In genomic region chr9:104148969-104149368, GRCm38 (mm10) we compare ENCODE assay signal across 24 mouse cellular contexts. TPM values are rescaled to one million over a fixed set of nuclear protein-coding genes. Genes with fewer than 3 reads are reported as not detected.
"Had no signal": no experiment of that assay in that cellular context is flagged by ENCODE, and none has a peak within 500 bp of the region (broad histone marks: within the 10 kb centered on the region; RNA-seq: fewer than 3 reads in every experiment).

No protein-coding gene starts in this region.

- H3K4me3 ChIP-seq: gastrocnemius, adult 2 months; heart, embryonic 12.5 days; hindbrain, embryonic 13.5 days; hindbrain, embryonic 15.5 days; intestine, embryonic 15.5 days; layer of hippocampus, adult 2 months; left cerebral cortex, adult 2 months; limb, embryonic 13.5 days; limb, embryonic 15.5 days; liver, embryonic 12.5 days had no signal

- H3K4me1 ChIP-seq: hindbrain, embryonic 13.5 days; hindbrain, embryonic 15.5 days; intestine, embryonic 15.5 days; limb, embryonic 13.5 days; limb, embryonic 15.5 days; liver, embryonic 12.5 days had no signal

- H3K9ac ChIP-seq: heart, embryonic 12.5 days; hindbrain, embryonic 13.5 days; hindbrain, embryonic 15.5 days; intestine, embryonic 15.5 days; limb, embryonic 13.5 days; limb, embryonic 15.5 days; liver, embryonic 12.5 days; liver, embryonic 14.5 days had no signal

- H3K27ac ChIP-seq: gastrocnemius, adult 2 months; hindbrain, embryonic 13.5 days; hindbrain, embryonic 15.5 days; intestine, embryonic 15.5 days; layer of hippocampus, adult 2 months; left cerebral cortex, adult 2 months; limb, embryonic 13.5 days; limb, embryonic 15.5 days; liver, embryonic 12.5 days; liver, embryonic 14.5 days had no signal

- H3K27me3 ChIP-seq: heart, embryonic 12.5 days; hindbrain, embryonic 13.5 days; hindbrain, embryonic 15.5 days; intestine, embryonic 15.5 days; limb, embryonic 13.5 days; limb, embryonic 15.5 days; liver, embryonic 12.5 days had no signal

- ATAC-seq: inflammation-experienced regulatory T-cells, adult 6 months; intestine, embryonic 15.5 days; intestine, postnatal 0 days; liver, embryonic 12.5 days had no signal

- H3K4me2 ChIP-seq: heart, embryonic 12.5 days; hindbrain, embryonic 13.5 days; hindbrain, embryonic 15.5 days; intestine, embryonic 15.5 days; limb, embryonic 13.5 days; limb, embryonic 15.5 days; liver, embryonic 12.5 days had no signal

- DNase-seq: gastrocnemius, adult 2 months; gastrocnemius, postnatal 10 days; gastrocnemius, postnatal 25 days; heart, postnatal 36 days; kidney, adult 18-20 months; kidney, adult 8-10 months; kidney, postnatal 10 days; kidney, postnatal 25 days; kidney, postnatal 4 days; left cerebral cortex, postnatal 4 days; lung, adult 18-20 months had no signal

- H3K9me3 ChIP-seq: heart, embryonic 12.5 days; hindbrain, embryonic 13.5 days; hindbrain, embryonic 15.5 days; intestine, embryonic 15.5 days; limb, embryonic 13.5 days; limb, embryonic 15.5 days; liver, embryonic 12.5 days had no signal

RNA-seq across cellular contexts. Expression of gene Ackr4, which starts 22.2 kb away (rescaled TPM):
- total RNA-seq: hematopoietic stem cell, adult 5-6 weeks had no signal
